Mouse (Mus musculus) myocyte (in vitro differentiated cells): Measurements from ENCODE around the gene Slc24a3. TPM values are rescaled to one million over a fixed set of nuclear protein-coding genes. Genes with fewer than 3 reads are reported as not detected.
A peak's percentile ranks its signal among the peaks of the same experiment; 100 is the strongest.

ENCODE experiments used
- H3K27me3 ChIP-seq: one replicate; pipeline ENCODE4 v1.6.1; 2011; ENCODE audit not compliant: control insufficient read depth, insufficient read depth, insufficient read length
- H3K36me3 ChIP-seq: one replicate; pipeline ENCODE4 v1.6.1; 2011; ENCODE audit not compliant: control insufficient read depth, insufficient read depth
- H3K4me2 ChIP-seq: one replicate; pipeline ENCODE4 v1.6.1; 2011; ENCODE audit warnings: low read depth, control low read depth
- H3K4me3 ChIP-seq: one replicate; pipeline ENCODE4 v1.5.1; 2011; ENCODE audit warnings: mild to moderate bottlenecking, control low read depth, moderate library complexity
- H3K79me2 ChIP-seq: one replicate; pipeline ENCODE4 v1.6.1; 2011; ENCODE audit not compliant: control insufficient read depth, insufficient read depth
- H3ac ChIP-seq: one replicate; pipeline ENCODE4 v1.6.1; 2011; ENCODE audit not compliant: control insufficient read depth, insufficient read length
- CEBPB ChIP-seq: IDR thresholded peaks from 2 replicates; pipeline ENCODE4 v1.6.1; 2011; ENCODE audit warnings: mild to moderate bottlenecking, moderate library complexity; ENCODE audit not compliant: poor library complexity, insufficient read depth, severe bottlenecking
- E2F4 ChIP-seq: IDR thresholded peaks from one replicate; pipeline ENCODE4 v1.6.1; 2011; ENCODE audit warnings: mild to moderate bottlenecking, control low read depth, moderate library complexity; ENCODE audit not compliant: insufficient read depth
- MAX ChIP-seq: IDR thresholded peaks from one replicate; pipeline ENCODE4 v1.6.1; 2011; ENCODE audit warnings: low read depth, mild to moderate bottlenecking, control low read depth
- MYOD1 ChIP-seq, 3 experiments: IDR thresholded peaks; one replicate each; pipeline ENCODE4 v1.6.1; 2011; ENCODE audit warnings: control low read depth in 2 of 3, low read depth in 2 of 3, mild to moderate bottlenecking in 2 of 3, moderate library complexity in 1 of 3; ENCODE audit not compliant: insufficient read length in 2 of 3, control insufficient read depth in 1 of 3
- MYOG ChIP-seq, 3 experiments: IDR thresholded peaks; one replicate each; pipeline ENCODE4 v1.6.1; 2011; ENCODE audit warnings: control low read depth in 2 of 3, low read depth in 2 of 3, mild to moderate bottlenecking in 2 of 3; ENCODE audit not compliant: insufficient read length in 2 of 3, control insufficient read depth in 1 of 3, insufficient read depth in 1 of 3
- POLR2A ChIP-seq: IDR thresholded peaks from one replicate; pipeline ENCODE4 v1.6.1; 2011; ENCODE audit warnings: low read depth, mild to moderate bottlenecking, control low read depth, moderate library complexity; ENCODE audit not compliant: insufficient read length
- POLR2AphosphoS2 ChIP-seq: IDR thresholded peaks from one replicate; pipeline ENCODE4 v1.6.1; 2011; ENCODE audit warnings: low read depth, control low read depth; ENCODE audit not compliant: insufficient read length
- REST ChIP-seq: IDR thresholded peaks from one replicate; pipeline ENCODE4 v1.6.1; 2011; ENCODE audit warnings: mild to moderate bottlenecking, control low read depth, moderate library complexity; ENCODE audit not compliant: insufficient read depth, insufficient read length
- SRF ChIP-seq: IDR thresholded peaks from one replicate; pipeline ENCODE4 v1.6.1; 2011; ENCODE audit warnings: low read depth; ENCODE audit not compliant: control insufficient read depth, insufficient read length
- TCF12 ChIP-seq: IDR thresholded peaks from one replicate; pipeline ENCODE4 v1.6.1; 2011; ENCODE audit warnings: mild to moderate bottlenecking, control low read depth; ENCODE audit not compliant: poor library complexity, insufficient read depth, severe bottlenecking
- TCF3 ChIP-seq: IDR thresholded peaks from one replicate; pipeline ENCODE4 v1.6.1; 2011; ENCODE audit warnings: low read depth, control low read depth; ENCODE audit not compliant: insufficient read length
- USF1 ChIP-seq: IDR thresholded peaks from one replicate; pipeline ENCODE4 v1.6.1; 2011; ENCODE audit warnings: low read depth, mild to moderate bottlenecking, control low read depth, moderate library complexity
- polyA plus RNA-seq: library from polyadenylated mRNA; unstranded; fragments of >200 nt; fragmentation: generic; extraction: Trizol; gene quantifications from one replicate; pipeline ENCODE4 v1.2.1, GENCODE M21; 2012; ENCODE audit warnings: missing spikeins

The Slc24a3 gene
- polyA plus RNA-seq, 1 experiment = 4.8 TPM

- H3K27me3 ChIP-seq = no peaks in the 10 kb centered on the region
- peak; percentile 80 for TF ChIP-seq SRF
- no peak for TF ChIP-seq MAX
- TF ChIP-seq USF1 = no peak
- no peak for TF ChIP-seq TCF12
- peak in 1 of 3 experiments; percentile 36 for TF ChIP-seq MYOD1 (IDR thresholded peaks at IDR 0.05; ENCODE audit: control insufficient read depth in 1 of 3, insufficient read length in 2 of 3, low read depth in 2 of 3)
- TF ChIP-seq MYOG (IDR thresholded peaks at IDR 0.05; ENCODE audit: control insufficient read depth in 1 of 3, insufficient read depth in 1 of 3, insufficient read length in 2 of 3, low read depth in 2 of 3) = no peak
- TF ChIP-seq POLR2A = no peak
- no peak for TF ChIP-seq TCF3
- TF ChIP-seq CEBPB = peak; percentile 91
- no peak for TF ChIP-seq E2F4
- TF ChIP-seq POLR2AphosphoS2 = no peak
- TF ChIP-seq REST = no peak
These were observed 153.7 kb downstream of the Slc24a3 start for GRCm38 (mm10) chr2:145321287-145321686.

GRCm38 (mm10) chr2:145321755-145322154 lies 154.2 kb downstream of the Slc24a3 start:
- Histone ChIP-seq H3ac (no peak overlapping the region), H3K4me2 (peak overlapping the region; percentile 28), H3K79me2 (no peaks in the 10 kb centered on the region), H3K4me3 (no peak overlapping the region), H3K36me3 (no peaks in the 10 kb centered on the region), H3K27me3 (no peaks in the 10 kb centered on the region)
- no peak for TF ChIP-seq POLR2AphosphoS2
- TF ChIP-seq CEBPB = peak; percentile 76; the same call in 1 of the 2 replicates

More at GRCm38 (mm10) chr2:145321287-145321686, 153.7 kb downstream of the Slc24a3 start:
- H3K36me3 ChIP-seq = no peaks in the 10 kb centered on the region
- H3K4me3 ChIP-seq = no peak overlapping the region
- H3K4me2 ChIP-seq = peak overlapping the region; percentile 28
- H3ac ChIP-seq = no peak overlapping the region
- no peaks in the 10 kb centered on the region for H3K79me2 ChIP-seq

DNA sequence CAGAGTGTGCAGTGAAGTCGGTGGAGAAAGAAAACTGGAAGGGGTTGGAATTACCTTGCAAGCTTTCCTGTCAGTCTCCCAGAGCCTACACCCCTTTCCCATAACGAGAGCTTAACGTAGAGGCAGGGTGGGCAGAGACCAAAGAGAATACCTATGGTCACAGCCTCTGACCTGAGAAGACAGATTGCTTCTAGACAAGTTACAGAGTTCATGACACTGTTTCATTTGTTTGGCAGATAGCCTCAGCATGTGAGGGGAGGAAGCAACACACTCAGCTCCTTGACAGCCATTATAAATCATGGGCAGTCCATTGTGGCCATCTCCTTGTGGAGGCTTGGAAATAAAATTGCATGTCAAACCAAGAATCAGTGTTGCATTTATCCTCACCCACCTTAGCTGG lies 156.9 kb downstream of the Slc24a3 start:
- Histone ChIP-seq H3K79me2 (no peaks in the 10 kb centered on the region), H3K36me3 (no peaks in the 10 kb centered on the region), H3K4me3 (no peak overlapping the region), H3K27me3 (no peaks in the 10 kb centered on the region), H3K4me2 (no peak overlapping the region), H3ac (no peak overlapping the region)
- no peak for TF ChIP-seq USF1
- no peak for TF ChIP-seq MAX
- TF ChIP-seq REST = no peak
- TF ChIP-seq TCF12 = no peak
- TF ChIP-seq MYOG (IDR thresholded peaks at IDR 0.05; ENCODE audit: control insufficient read depth in 1 of 3, insufficient read depth in 1 of 3, insufficient read length in 2 of 3, low read depth in 2 of 3) = no peak

DNA sequence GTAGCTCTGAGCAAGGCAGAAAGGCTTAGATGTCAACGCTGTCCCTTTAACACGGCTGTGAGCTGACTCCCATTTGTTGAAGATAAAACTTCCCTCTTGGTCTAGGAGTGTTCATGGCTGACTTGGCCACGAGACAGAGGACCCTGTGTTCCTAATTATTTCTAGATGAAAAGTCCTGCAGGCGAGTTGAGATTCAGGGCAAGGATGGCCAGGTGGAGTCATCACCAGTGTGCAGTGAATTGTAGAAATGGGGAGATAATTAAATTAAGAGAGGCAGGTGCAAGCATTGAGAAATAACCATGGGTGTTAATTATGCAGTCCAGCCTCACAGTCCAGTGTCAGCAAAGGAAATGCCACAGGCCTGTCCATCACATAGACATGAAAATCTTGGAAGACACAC lies 158.3 kb downstream of the Slc24a3 start:
- Histone ChIP-seq H3K4me2 (no peak overlapping the region), H3K27me3 (no peaks in the 10 kb centered on the region), H3ac (no peak overlapping the region), H3K79me2 (no peaks in the 10 kb centered on the region), H3K36me3 (no peaks in the 10 kb centered on the region), H3K4me3 (no peak overlapping the region)
- TF ChIP-seq E2F4 (no peak), TCF12 (no peak), TCF3 (no peak), MAX (no peak), REST (no peak), MYOD1 (IDR thresholded peaks at IDR 0.05; ENCODE audit: control insufficient read depth in 1 of 3, insufficient read length in 2 of 3, low read depth in 2 of 3) (no peak), POLR2AphosphoS2 (no peak), POLR2A (no peak), CEBPB (no peak)

GRCm38 (mm10) chr2:145326544-145326943 lies 159.0 kb downstream of the Slc24a3 start:
- no peak overlapping the region for H3ac ChIP-seq
- no peak overlapping the region for H3K4me3 ChIP-seq
- no peaks in the 10 kb centered on the region for H3K79me2 ChIP-seq
- no peaks in the 10 kb centered on the region for H3K36me3 ChIP-seq
- no peak for TF ChIP-seq E2F4
- TF ChIP-seq MYOD1 (IDR thresholded peaks at IDR 0.05; ENCODE audit: control insufficient read depth in 1 of 3, insufficient read length in 2 of 3, low read depth in 2 of 3) = no peak
- no peak for TF ChIP-seq CEBPB
- no peak for TF ChIP-seq SRF
- no peak for TF ChIP-seq POLR2A
- no peak for TF ChIP-seq MYOG (IDR thresholded peaks at IDR 0.05; ENCODE audit: control insufficient read depth in 1 of 3, insufficient read depth in 1 of 3, insufficient read length in 2 of 3, low read depth in 2 of 3)
- no peak for TF ChIP-seq MAX
- TF ChIP-seq TCF12 = no peak
- no peak for TF ChIP-seq TCF3
- TF ChIP-seq USF1 = no peak
- TF ChIP-seq POLR2AphosphoS2 = no peak
- no peak for TF ChIP-seq REST
- H3K4me2 ChIP-seq = no peak overlapping the region
- H3K27me3 ChIP-seq = no peaks in the 10 kb centered on the region
